Mouse (Mus musculus) heart, postnatal 0 days (tissue): ENCODE measurements around the gene Dnase1l3.

Experiments used
- CTCF ChIP-seq: IDR thresholded peaks from 2 replicates; pipeline ENCODE4 v1.5.1; 2016; ENCODE audit warnings: antibody characterized with exemption, control low read depth, low read depth
- EP300 ChIP-seq: IDR thresholded peaks from 2 replicates; pipeline ENCODE4 v1.6.1; 2016; ENCODE audit warnings: antibody characterized with exemption, low read depth

DNA sequence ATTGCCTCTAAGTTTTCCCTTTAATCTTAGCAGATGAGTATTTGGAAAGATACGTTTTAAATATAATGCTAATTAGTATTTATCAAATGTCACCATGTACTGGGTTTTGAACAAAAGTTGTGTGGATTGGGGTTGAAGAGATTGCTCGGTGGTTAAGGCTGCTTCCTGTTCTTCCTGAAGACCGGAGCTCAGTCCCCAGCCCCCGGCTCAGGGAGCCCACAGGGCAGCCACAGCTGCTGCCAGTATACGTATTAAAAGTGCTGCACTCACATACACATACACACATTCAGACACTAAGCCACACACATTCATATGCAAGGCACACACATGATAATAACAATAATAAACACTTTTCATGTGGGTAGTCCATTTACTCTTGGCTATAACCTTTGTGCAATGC lies 43.8 kb upstream of the Dnase1l3 start:
- no peak for TF ChIP-seq CTCF
- TF ChIP-seq EP300 = no peak
